Mouse (Mus musculus) gastrocnemius, postnatal 14 days (tissue): ENCODE results near the gene Mettl23. TPM values are rescaled to one million over a fixed set of nuclear protein-coding genes. Genes with fewer than 3 reads are reported as not detected.
"Not testable (repeated sequence)": the region's sequence is repeated elsewhere in the genome, so short reads cannot be mapped to it uniquely, and the experiment has no call there.

Experiments used
- DNase-seq: peaks from one replicate; pipeline ENCODE4 v3.0.0; 2021; ENCODE audit warnings: mixed read lengths
- intact Hi-C: fragments of 180-260 bp; cut with DNase I; formaldehyde crosslinking; loops from one replicate; pipeline ENCODE4 v1.15.1; 2025; ENCODE audit warnings: low total_unique reads
- total RNA-seq, 2 experiments: library from RNA; stranded (reverse); gene quantifications; 2 replicates each; pipeline ENCODE4 v1.2.3; 2021

Mettl23 gene
- total RNA-seq, 2 experiments from 2014 or later: 24.1 to 24.7 TPM

DNA sequence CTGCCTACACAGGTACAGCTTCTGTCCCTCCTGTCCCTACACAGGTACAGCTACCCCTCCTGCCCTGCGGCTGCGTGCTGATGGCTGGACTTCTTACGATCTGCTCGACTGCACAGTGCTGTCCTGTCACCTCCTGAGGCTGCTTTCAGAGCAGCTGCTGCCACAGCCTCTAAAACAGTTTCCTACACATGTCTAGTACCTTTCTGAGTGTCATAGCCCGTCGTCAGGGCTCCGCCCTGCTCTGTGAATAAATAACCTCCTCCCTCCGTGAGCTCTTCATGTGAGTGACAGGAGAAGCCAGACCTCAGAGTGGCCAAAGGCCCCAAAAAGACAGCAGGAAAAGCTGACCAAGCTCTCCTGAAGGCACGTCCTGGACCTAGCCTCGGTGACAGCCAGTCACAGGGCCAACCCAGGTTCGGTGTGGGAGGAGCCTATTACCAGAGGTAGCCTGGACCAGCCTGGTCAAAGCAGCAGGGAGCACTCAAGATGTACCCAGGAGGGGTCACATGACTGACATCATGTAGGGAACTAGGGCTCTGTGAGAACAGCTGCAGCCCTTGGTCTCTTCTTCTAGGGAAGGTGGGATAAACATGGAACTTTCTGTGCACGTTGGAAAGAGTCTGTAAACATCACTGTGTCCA, 23.0 kb downstream of the Mettl23 start:
- no peak for DNase-seq

DNA sequence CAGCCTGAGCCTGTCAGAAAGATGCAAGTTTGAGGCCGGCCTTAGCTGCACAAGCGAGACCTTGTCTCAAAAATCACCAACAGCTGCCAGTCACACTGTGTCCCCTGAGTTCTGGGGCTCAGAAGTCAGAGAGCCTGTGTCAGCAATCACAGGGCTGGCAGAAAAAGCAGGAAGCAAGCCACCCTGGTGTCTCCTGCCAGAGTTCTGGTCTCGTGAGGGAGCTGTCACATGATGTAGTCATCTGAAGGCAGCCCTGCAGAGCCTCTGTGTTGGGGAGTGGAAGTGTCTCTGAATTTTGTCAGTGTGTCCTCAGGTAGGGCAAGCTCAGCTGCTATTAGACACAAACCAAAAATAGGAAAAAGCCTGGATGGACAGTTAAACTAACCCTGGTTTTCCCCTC, 25.1 kb downstream of the Mettl23 start:
- DNase-seq: peak; percentile 65
- intact Hi-C loops: no loop called here

More for the DNA sequence above, 23.0 kb downstream of the Mettl23 start:
- intact Hi-C loops: no loop called here

DNA sequence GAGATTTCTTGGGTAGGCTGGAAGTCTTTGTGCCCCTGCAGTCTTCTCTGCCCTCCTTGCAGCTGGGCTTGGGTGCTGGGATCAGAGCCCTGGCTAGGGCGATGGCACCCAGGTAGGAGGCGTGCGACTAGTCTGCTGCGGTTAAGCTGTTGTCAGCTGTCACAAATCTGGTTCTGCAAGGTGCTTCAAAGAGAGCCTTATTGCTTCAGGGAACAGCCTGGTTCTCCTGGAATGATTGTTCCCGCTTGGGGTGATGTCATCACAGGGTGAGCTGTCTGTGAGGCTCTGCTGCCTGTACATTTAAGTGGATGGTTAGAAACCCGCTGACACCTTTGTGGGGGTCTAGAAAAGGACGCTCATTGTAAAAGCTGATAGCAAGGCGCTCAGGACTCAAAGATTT, 26.1 kb downstream of the Mettl23 start:
- intact Hi-C loops: no loop called here
- no peak for DNase-seq

DNA sequence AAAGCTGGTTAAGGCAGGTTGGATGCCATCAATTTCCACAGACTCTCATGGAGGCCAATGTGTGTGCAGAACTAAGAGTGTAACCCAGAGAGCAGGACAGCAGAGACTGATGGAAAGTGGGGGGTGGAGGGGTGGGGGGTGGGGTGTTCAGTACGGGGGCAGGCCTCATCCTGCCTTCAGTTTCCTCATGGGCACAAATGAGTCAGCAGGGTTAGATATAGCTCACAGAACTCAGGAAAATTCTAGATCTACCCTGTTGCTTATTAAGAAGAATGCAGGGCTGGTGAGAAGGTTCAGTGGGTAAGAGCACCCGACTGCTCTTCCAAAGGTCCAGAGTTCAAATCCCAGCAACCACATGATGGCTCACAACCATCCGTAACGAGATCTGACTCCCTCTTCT, 26.6 kb downstream of the Mettl23 start:
- intact Hi-C loops: no loop called here
- no peak for DNase-seq

DNA sequence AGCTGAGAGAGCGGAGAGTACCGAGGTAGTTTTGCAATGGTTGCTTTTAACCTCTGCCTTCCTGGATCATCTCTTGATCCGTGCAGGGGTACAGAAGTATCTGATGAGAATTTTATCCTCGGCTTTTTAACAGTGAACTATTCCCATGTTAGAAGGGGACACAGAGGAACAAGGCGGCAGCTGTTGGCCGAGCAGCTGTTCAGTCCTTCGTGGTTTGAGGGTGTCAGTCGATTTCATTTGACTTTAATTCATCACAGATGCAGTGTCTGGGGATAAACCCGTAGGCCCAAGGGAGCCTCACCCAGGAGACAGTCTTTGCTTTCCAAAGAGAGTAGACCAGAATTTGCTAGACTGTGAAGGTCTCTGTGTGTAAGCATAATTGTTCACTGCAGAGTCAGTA, 28.5 kb downstream of the Mettl23 start:
- intact Hi-C loops: no loop called here
- DNase-seq: no peak

DNA sequence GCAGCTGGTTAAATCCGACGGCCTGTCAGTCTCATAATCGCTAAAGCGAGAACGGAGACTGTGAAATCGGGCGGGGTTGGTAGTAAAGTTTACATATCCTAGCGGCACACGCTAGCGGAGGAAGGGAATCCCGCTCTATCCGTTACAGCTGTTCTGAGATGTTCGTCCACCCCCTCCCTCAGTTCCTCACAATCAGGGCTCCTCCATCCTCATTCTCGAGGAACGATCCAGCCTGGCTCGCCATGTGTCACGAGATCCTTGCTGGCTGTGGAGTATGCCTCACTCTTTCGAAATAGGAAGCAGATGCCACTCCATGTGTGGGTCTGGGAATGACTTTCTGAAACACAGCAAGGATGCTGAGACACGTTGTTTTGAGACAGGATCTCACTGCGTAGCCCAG, 30.9 kb downstream of the Mettl23 start:
- no peak for DNase-seq
- intact Hi-C loops: no loop called here

DNA sequence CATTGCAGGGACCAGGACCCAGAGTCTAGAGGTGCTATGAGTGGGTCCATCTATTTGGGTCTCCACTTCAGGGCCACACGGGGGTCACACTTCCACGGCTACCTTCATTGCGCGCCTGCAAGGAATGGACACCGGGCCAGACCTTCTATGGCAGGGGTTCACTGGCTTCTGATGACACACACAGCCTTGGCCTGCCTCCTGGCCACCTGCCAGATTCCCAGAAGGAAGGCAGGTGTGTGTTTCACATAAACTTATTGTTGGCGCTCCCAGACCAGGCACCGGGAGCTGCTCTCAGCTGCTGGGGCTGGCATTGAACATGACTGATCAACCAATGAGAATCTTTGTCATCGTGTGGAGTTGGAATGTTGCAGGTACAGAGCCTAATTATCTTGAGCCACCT, 35.4 kb downstream of the Mettl23 start:
- intact Hi-C loops: no loop called here
- no peak for DNase-seq

DNA sequence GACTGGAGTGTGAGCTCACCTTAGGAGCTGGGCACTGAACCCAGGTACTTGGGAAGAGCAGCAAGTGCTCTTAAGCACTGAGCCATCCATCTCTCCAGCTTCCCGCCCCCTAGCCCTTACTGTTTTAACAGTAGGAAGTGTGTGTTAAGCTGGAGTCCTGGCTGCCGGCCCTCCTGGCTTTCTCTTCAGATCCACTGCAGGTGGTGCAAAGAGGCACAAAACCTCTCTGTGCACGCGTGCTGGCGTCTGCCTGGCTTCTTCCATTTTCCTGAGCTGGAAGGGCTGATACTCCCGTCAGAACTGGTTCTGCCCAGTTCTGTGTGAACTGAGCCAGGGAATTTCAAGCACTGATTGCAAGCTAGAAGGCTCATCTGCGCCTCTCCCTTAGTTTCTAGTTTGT, 37.8 kb downstream of the Mettl23 start:
- DNase-seq: no peak
- intact Hi-C loops: no loop called here

DNA sequence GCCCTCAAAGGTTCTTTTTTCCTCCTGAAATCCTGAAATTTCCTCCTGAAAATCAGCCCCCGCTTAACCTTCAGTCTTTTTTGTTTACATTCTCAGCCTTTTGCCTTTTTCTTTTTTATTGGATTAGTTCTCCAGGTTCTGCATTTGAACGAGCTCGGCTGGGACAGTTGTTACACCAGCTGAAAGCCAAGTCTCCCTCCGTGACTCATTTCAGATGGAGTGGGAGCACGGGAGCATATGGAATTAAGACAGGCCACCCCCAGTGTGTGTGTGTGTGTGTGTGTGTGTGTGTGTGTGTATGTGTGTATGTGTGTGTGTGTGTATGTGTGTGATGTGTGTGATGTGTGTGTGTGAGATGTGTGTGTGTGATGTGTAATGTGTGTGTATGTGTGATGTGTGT, 38.4 kb downstream of the Mettl23 start:
- DNase-seq: no peak
- intact Hi-C loops: no loop called here

DNA sequence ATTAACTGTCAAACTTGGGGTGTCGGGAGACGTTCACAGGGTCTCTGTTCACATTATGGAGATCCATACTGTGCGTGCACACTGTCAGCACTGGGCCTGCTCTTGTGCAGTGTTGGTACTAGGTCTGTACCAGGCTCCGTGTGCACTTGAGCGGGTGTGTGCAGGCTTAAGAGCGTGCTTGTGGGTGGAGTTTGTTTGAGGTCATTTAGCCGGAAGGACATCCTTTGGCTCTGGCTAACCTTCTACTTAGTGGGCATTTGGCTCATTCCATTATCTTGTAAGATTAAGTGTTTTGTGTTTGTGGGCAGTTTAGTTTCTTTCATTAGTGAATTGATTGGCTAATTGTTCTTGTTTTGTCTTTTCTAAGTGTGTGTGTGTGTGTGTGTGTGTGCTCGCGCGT, 39.4 kb downstream of the Mettl23 start:
- DNase-seq: no peak
- intact Hi-C loops: no loop called here

DNA sequence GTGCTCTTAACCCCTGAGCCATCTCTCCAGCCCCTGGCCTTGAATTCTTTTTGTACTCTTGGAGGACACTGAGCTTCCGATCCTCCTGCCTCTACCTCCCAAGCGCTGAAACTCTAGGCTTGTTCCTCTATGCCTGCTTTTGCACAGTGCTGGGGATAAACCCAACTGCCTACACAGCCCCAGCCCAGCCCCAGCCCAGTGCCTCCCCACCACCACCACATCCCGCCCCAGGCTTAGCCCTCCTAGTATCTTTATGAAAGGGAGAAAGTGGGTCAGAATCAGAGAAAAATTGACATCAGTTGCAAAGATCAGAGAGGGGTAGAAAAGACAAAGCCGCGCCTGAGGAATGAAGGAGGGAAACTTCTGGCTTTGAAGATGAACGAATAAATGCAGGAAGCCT, 41.0 kb downstream of the Mettl23 start:
- intact Hi-C loops: no loop called here
- DNase-seq: no peak

DNA sequence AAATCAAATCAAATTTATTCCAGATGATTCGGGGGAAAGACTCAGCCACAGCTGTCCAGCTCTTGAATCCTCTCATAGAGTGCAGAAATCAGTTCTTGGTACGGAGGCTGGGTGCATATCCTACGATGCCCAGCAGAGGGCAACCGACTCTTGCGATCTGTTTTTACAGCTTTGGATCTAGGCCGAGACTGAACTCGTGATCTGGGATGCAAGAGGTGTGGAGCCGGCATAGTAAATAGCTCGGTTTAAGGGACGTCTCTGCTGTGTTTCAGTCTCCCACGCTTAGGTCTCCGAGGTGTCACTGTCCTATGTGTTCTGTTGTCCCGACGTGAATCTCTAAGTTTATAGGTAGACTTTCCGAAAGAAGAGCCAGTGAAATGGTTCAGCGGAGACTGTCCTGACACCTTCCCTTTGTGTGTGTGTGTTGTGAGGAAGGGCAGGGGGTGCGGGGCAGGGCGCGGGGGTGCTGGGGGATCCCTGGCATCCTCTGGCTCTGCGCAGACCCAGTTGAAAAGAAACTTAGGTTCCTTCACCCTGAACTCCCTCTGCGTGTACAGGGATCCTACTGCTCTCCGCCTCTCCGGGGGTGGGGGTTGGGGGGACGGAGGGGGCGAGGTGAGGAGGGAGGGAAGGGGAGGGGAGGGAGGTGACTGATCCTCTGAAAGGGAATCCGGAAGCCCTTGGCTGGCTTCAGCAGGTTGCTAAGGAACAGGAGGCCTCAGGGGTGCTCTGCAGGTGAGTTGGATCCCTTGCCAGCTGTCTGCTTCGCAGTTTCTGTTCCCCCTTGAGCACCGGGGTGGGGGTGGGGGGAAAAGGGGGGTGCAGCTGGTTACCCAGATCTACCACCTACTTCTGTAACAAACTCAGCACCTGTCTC, 42.4 kb downstream of the Mettl23 start:
- intact Hi-C loops: loop anchor here (5.0 kb wide), 1 partner anchor 157 kb away; no protein-coding TSS in a partner anchor
- peak; percentile 69 for DNase-seq

DNA sequence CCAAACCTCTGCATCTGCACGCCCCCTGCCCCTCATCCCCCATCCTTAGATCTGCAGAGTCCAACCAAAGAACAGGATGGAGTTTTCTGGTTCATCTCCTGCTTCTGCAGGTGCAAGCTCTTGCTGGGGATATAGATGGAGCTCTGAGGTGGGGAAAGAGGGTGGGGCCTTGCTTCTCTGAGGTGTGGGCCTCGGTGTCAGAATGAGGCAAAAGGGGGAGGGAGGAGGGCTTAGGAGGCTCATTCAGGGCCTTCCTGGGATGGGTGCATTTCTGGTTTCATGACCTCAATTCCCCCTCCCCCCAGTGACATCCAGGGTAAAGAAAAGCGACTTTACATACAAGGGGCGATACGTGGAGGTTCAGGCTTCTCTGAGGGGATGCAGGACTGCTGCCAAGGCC, 44.1 kb downstream of the Mettl23 start:
- intact Hi-C loops: loop anchor here (5.0 kb wide), 1 partner anchor 155 kb away; no protein-coding TSS in a partner anchor
- no peak for DNase-seq

DNA sequence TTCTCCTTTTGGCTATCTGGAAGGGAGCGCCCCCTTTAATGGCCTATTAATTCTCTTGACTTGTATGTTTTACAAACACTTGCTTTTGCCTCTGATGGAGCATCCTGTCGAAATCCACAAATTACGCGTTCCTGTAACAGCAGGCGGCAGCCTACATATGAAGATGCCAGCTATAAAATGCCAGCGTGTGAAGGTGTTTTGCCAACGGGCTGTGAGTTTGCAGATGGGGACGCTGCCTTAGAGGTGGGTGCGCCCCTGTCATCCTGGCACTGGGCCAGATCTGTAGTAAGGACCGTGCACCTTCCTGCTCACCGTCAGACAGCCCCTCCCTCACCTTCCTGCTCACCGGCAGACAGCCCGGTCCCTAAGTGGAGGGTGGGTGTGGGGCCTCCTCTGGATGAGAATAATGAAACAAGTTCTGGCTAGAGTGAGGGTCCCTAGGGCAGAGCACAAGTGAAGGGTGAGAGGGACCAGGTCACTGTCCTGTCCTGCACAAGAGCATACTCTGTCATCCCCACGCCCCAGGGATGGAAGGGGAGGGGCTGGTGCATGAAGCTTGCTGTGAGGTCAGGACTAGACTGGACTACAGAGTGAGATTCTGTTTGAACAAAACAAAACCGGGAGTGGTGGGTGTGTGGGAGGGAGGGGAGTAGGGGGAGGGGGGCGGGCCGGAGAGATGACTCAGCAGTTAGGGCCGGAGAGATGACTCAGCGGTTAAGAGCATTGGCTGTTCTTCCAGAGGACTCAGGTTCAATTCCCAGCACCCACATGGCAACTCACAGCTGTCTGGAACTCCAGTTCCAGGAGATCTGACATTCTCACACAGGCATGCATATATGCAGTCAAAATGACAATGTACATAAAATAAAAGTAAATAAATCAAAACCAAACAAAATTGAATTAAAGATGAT, 50.7 kb downstream of the Mettl23 start:
- intact Hi-C loops: no loop called here
- DNase-seq: no peak

DNA sequence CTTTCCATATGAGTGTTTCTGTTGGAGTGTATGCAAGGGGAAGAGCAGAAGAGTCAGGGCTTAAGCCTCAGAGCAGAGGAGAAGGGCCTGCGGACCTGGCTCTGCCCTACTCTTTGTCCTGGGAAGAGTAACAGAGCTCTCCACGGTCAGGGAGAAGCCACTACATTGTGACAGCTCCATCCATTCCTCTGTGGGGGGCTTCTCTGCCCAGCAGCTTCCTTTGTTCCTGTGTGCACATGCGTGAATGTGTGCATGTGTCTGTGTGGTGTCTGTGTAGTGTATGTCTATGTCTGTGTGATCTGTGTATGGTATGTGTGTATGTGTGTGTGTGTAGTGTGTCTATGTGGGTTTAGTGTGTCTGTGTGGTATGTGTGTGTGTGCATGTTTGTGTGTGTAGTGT, 52.3 kb downstream of the Mettl23 start:
- DNase-seq: no peak
- intact Hi-C loops: no loop called here

DNA sequence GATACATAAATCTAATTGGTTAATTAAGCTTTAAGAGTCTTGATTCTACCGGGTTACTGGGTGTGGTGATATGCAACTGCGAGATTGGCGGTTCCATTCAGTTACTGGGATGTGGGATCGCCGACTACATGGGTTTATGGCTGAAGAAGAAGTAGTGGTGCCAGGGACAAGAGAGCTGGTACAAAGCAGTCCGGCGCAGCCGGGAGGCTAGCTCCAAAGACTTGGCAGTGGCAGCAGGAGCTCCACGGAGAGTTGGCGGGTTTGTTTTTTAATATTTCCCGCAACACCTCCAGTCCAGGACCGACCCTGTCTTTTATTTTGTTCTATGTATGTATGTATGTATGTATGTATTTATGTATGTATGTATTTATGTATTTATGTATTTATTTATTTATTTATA, 56.2 kb downstream of the Mettl23 start:
- no peak for DNase-seq
- intact Hi-C loops: no loop called here

DNA sequence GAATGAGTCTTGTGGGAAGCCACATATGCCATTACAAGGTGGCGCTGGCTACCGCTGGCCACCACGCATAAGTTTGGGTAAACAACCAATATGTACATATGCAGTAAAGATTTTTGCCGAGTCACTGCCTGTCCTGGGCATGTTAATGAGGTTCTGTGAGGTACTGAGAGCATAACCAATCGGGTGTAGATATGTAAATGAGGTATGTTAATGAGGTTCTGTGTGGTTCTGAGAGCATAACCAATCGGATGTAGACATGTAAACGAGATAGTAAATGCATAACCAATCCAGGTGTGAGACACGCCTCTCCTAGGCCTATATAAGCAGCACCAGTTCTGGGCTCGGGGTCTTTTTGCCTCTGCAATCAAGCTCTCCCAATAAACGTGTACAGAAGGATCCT, 59.5 kb downstream of the Mettl23 start:
- intact Hi-C loops: loop anchor here (5.0 kb wide), 1 partner anchor 140 kb away; no protein-coding TSS in a partner anchor
- DNase-seq: not testable (repeated sequence)
